ENCODE assay signal across 9 mouse cellular contexts in genomic region chr7:19077761-19078160, GRCm38 (mm10). TPM values are rescaled to one million over a fixed set of nuclear protein-coding genes. Genes with fewer than 3 reads are reported as not detected.
DNase-seq lines count a peak whose midpoint lies in the region; ATAC-seq and TF ChIP-seq lines count a peak whose summit lies in the region.
"Had no signal": no experiment of that assay in that cellular context is flagged by ENCODE, and none has a peak within 500 bp of the region (broad histone marks: within the 10 kb centered on the region; RNA-seq: fewer than 3 reads in every experiment).

No protein-coding gene starts in this region.

- H3K27ac ChIP-seq in lung, embryonic 14.5 days (ENCODE audit: low read depth): no peak overlapping the region
- no peak overlapping the region for H3K27ac ChIP-seq in limb, embryonic 12.5 days
- H3K27ac ChIP-seq in midbrain, postnatal 0 days (ENCODE audit: low read depth, low read length): no peak overlapping the region

- peak overlapping the region; percentile 96 for H3K4me2 ChIP-seq in lung, embryonic 14.5 days
- H3K4me2 ChIP-seq in limb, embryonic 12.5 days: peak overlapping the region; percentile 91
- peak overlapping the region; percentile 78 for H3K4me2 ChIP-seq in midbrain, postnatal 0 days (ENCODE audit: low read depth, low read length, poor library complexity, severe bottlenecking)

- peak overlapping the region; percentile 98 for H3K9ac ChIP-seq in lung, embryonic 14.5 days
- peak overlapping the region; percentile 94; the same call in 1 of the 2 replicates for H3K9ac ChIP-seq in limb, embryonic 12.5 days (replicated peaks)
- no peak overlapping the region; the same call in 1 of the 2 replicates for H3K9ac ChIP-seq in midbrain, postnatal 0 days (replicated peaks; ENCODE audit: low read length, poor library complexity, severe bottlenecking)

- H3K9me3 ChIP-seq in lung, embryonic 14.5 days (ENCODE audit: low read depth, low read length): no peaks in the 10 kb centered on the region
- H3K9me3 ChIP-seq in limb, embryonic 12.5 days: no peaks in the 10 kb centered on the region
- no peaks in the 10 kb centered on the region for H3K9me3 ChIP-seq in midbrain, postnatal 0 days (ENCODE audit: low read length)

- H3K27me3 ChIP-seq in lung, embryonic 14.5 days (ENCODE audit: insufficient read depth, low read length): no peaks in the 10 kb centered on the region
- no peaks in the 10 kb centered on the region for H3K27me3 ChIP-seq in limb, embryonic 12.5 days
- no peaks in the 10 kb centered on the region for H3K27me3 ChIP-seq in midbrain, postnatal 0 days (ENCODE audit: insufficient read depth, low read length)

- no peak for TF ChIP-seq CTCF in lung, embryonic 14.5 days (IDR thresholded peaks at IDR 0.05; ENCODE audit: low read depth)
- TF ChIP-seq CTCF in lung, adult 2 months (IDR thresholded peaks at IDR 0.05; ENCODE audit: insufficient read depth, low read length): no peak
- no peak for TF ChIP-seq CTCF in midbrain, postnatal 0 days (IDR thresholded peaks at IDR 0.05)

- WGBS in lung, embryonic 14.5 days: 66% methylated on average over 14 of the region's 14 CpGs
- WGBS in lung, adult 2 months: 42% methylated on average over 14 of the region's 14 CpGs
- 80% methylated on average over 14 of the region's 14 CpGs for WGBS in limb, embryonic 12.5 days
- 72% methylated on average over 14 of the region's 14 CpGs for WGBS in midbrain, postnatal 0 days

- DNase-seq in lung, embryonic 14.5 days: no peak
- no peak for DNase-seq in lung, adult 2 months
- DNase-seq in midbrain, postnatal 0 days (ENCODE audit: low spot score): no peak
- DNase-seq in left cerebral cortex, adult 9 months (ENCODE audit: low spot score in 2 of 2): no peak
- no peak for DNase-seq in embryo, embryonic 11 days
- DNase-seq in urinary bladder, postnatal 4 days (ENCODE audit: low spot score in 2 of 2): no peak

- no peak for TF ChIP-seq POLR2A in lung, adult 2 months (IDR thresholded peaks at IDR 0.05; ENCODE audit: borderline replicate concordance, extremely low read depth, low read depth, low read length)

- peak overlapping the region; percentile 92 for H3K4me3 ChIP-seq in lung, embryonic 14.5 days (ENCODE audit: low read depth, low read length)
- H3K4me3 ChIP-seq in lung, adult 2 months (replicated peaks; ENCODE audit: extremely low read depth, low read depth, low read length): no peak overlapping the region
- peak overlapping the region; percentile 99 for H3K4me3 ChIP-seq in limb, embryonic 12.5 days (replicated peaks)
- peak overlapping the region; percentile 99; the same call in 1 of the 2 replicates for H3K4me3 ChIP-seq in midbrain, postnatal 0 days (ENCODE audit: low read depth, low read length)

- peaks cover 7% of the 10 kb centered on the region for H3K4me1 ChIP-seq in lung, embryonic 14.5 days (ENCODE audit: insufficient read depth)
- peaks cover 5% of the 10 kb centered on the region for H3K4me1 ChIP-seq in lung, adult 2 months (ENCODE audit: control insufficient read depth, insufficient read depth, low read length)
- peaks cover 31% of the 10 kb centered on the region for H3K4me1 ChIP-seq in limb, embryonic 12.5 days (replicated peaks)
- H3K4me1 ChIP-seq in midbrain, postnatal 0 days (ENCODE audit: insufficient read depth, low read length): peaks cover 5% of the 10 kb centered on the region; the same call in 1 of the 2 replicates

- no peak for ATAC-seq in lung, embryonic 14.5 days (ENCODE audit: insufficient read depth)
- ATAC-seq in granulocyte monocyte progenitor cell, adult 5-6 weeks (replicated peaks; ENCODE audit: poor library complexity, severe bottlenecking): peak; percentile 80
- no peak for ATAC-seq in limb, embryonic 12.5 days (ENCODE audit: insufficient number of reproducible peaks, insufficient read depth, low FRiP score, low TSS enrichment, low read depth)
- no peak for ATAC-seq in midbrain, postnatal 0 days (ENCODE audit: low FRiP score)

- peaks cover 50% of the 10 kb centered on the region for H3K36me3 ChIP-seq in lung, embryonic 14.5 days (ENCODE audit: insufficient read depth)
- peaks cover 52% of the 10 kb centered on the region for H3K36me3 ChIP-seq in limb, embryonic 12.5 days
- peaks cover 39% of the 10 kb centered on the region for H3K36me3 ChIP-seq in midbrain, postnatal 0 days (ENCODE audit: insufficient read depth, low read length)

RNA-seq across cellular contexts. Expression of gene Dmwd, which starts 1.7 kb away (rescaled TPM):
- 18.5 and 19.2 TPM in 2 replicates for polyA plus RNA-seq in lung, embryonic 14.5 days (2014; fragmentation: Nextera tagmentation; extraction: Ambion mirVana)
- 94.6 and 101 TPM in 2 replicates for polyA plus RNA-seq in lung, adult 2 months (2012; rRNA removed)
- 2.2 and 4.9 TPM in 2 replicates for total RNA-seq in granulocyte monocyte progenitor cell, adult 5-6 weeks (2014; fragmentation: Nextera tagmentation)
- 0.99 and 3.4 TPM in 2 replicates for total RNA-seq in granulocyte monocyte progenitor cell, adult 5-6 weeks (2017)
- polyA plus RNA-seq in limb, embryonic 12.5 days (2016; fragmentation: Nextera tagmentation; extraction: Ambion mirVana): 17.9 and 21.6 TPM in 2 replicates
- 134 and 136 TPM in 2 replicates for total RNA-seq in midbrain, postnatal 0 days (2014; rRNA removed)
- polyA plus RNA-seq in midbrain, postnatal 0 days (2015; fragmentation: Nextera tagmentation; extraction: Ambion mirVana): 33.1 and 35.4 TPM in 2 replicates

RNA-seq across cellular contexts. Expression of gene Dmpk, which starts 5.9 kb away (rescaled TPM):
- 20.9 and 23.0 TPM in 2 replicates for polyA plus RNA-seq in lung, embryonic 14.5 days (2014; fragmentation: Nextera tagmentation; extraction: Ambion mirVana)
- 209 and 259 TPM in 2 replicates for polyA plus RNA-seq in lung, adult 2 months (2012; rRNA removed)
- total RNA-seq in granulocyte monocyte progenitor cell, adult 5-6 weeks (2014; fragmentation: Nextera tagmentation): 0.32 TPM in 1 of 2 replicates, not detected in the other
- 1.0 TPM in 1 of 2 replicates, not detected in the other for total RNA-seq in granulocyte monocyte progenitor cell, adult 5-6 weeks (2017)
- polyA plus RNA-seq in limb, embryonic 12.5 days (2016; fragmentation: Nextera tagmentation; extraction: Ambion mirVana): 17.7 and 18.9 TPM in 2 replicates
- 12.3 and 32.1 TPM in 2 replicates for total RNA-seq in midbrain, postnatal 0 days (2014; rRNA removed)
- 4.0 and 5.1 TPM in 2 replicates for polyA plus RNA-seq in midbrain, postnatal 0 days (2015; fragmentation: Nextera tagmentation; extraction: Ambion mirVana)

RNA-seq across cellular contexts. Expression of gene Six5, which starts 16.6 kb away (rescaled TPM):
- 11.6 and 12.7 TPM in 2 replicates for polyA plus RNA-seq in lung, embryonic 14.5 days (2014; fragmentation: Nextera tagmentation; extraction: Ambion mirVana)
- 39.6 and 47.2 TPM in 2 replicates for polyA plus RNA-seq in lung, adult 2 months (2012; rRNA removed)
- 4.0 and 8.1 TPM in 2 replicates for total RNA-seq in granulocyte monocyte progenitor cell, adult 5-6 weeks (2014; fragmentation: Nextera tagmentation)
- total RNA-seq in granulocyte monocyte progenitor cell, adult 5-6 weeks (2017): 1.6 and 2.7 TPM in 2 replicates
- polyA plus RNA-seq in limb, embryonic 12.5 days (2016; fragmentation: Nextera tagmentation; extraction: Ambion mirVana): 11.2 and 12.5 TPM in 2 replicates
- total RNA-seq in midbrain, postnatal 0 days (2014; rRNA removed): 5.4 and 8.2 TPM in 2 replicates
- polyA plus RNA-seq in midbrain, postnatal 0 days (2015; fragmentation: Nextera tagmentation; extraction: Ambion mirVana): 1.2 and 1.4 TPM in 2 replicates

RNA-seq across cellular contexts. Expression of gene Rsph6a, which starts 23.3 kb away (rescaled TPM):
- polyA plus RNA-seq in lung, embryonic 14.5 days (2014; fragmentation: Nextera tagmentation; extraction: Ambion mirVana): not detected in 2 replicates
- not detected in 2 replicates for polyA plus RNA-seq in lung, adult 2 months (2012; rRNA removed)
- not detected in 2 replicates for total RNA-seq in granulocyte monocyte progenitor cell, adult 5-6 weeks (2014; fragmentation: Nextera tagmentation)
- total RNA-seq in granulocyte monocyte progenitor cell, adult 5-6 weeks (2017): not detected in 2 replicates
- not detected in 2 replicates for polyA plus RNA-seq in limb, embryonic 12.5 days (2016; fragmentation: Nextera tagmentation; extraction: Ambion mirVana)
- total RNA-seq in midbrain, postnatal 0 days (2014; rRNA removed): not detected in 2 replicates
- polyA plus RNA-seq in midbrain, postnatal 0 days (2015; fragmentation: Nextera tagmentation; extraction: Ambion mirVana): 0.57 and 0.75 TPM in 2 replicates
- total RNA-seq: adrenal gland, postnatal 36 days had no signal

RNA-seq across cellular contexts. Expression of gene Gm4969, which starts 40.4 kb away (rescaled TPM):
- 3.0 and 4.0 TPM in 2 replicates for polyA plus RNA-seq in lung, embryonic 14.5 days (2014; fragmentation: Nextera tagmentation; extraction: Ambion mirVana)
- not detected in 2 replicates for polyA plus RNA-seq in lung, adult 2 months (2012; rRNA removed)
- 0.71 TPM in 1 of 2 replicates, not detected in the other for total RNA-seq in granulocyte monocyte progenitor cell, adult 5-6 weeks (2014; fragmentation: Nextera tagmentation)
- total RNA-seq in granulocyte monocyte progenitor cell, adult 5-6 weeks (2017): 0.05 TPM in 1 of 2 replicates, not detected in the other
- polyA plus RNA-seq in limb, embryonic 12.5 days (2016; fragmentation: Nextera tagmentation; extraction: Ambion mirVana): 3.3 and 3.5 TPM in 2 replicates
- 9.4 and 9.6 TPM in 2 replicates for total RNA-seq in midbrain, postnatal 0 days (2014; rRNA removed)
- 12.7 and 12.9 TPM in 2 replicates for polyA plus RNA-seq in midbrain, postnatal 0 days (2015; fragmentation: Nextera tagmentation; extraction: Ambion mirVana)
- total RNA-seq: adrenal gland, postnatal 36 days had no signal
